Mouse (Mus musculus): ENCODE measurements around the gene Faf2. TPM values are rescaled to one million over a fixed set of nuclear protein-coding genes. Genes with fewer than 3 reads are reported as not detected.

Faf2 gene
- total RNA-seq, 2 experiments from 2014 or later, result 48.4 to 53.1 TPM

GRCm38 (mm10) chr13:54589996-54590951 is 31.3 kb upstream of the Faf2 start, which contains the start of the genes Nop16 and Higd2a:
Gene Nop16 (minus strand): TSS chr13:54590090.
Gene Higd2a (plus strand): TSS chr13:54590207.
- peak; percentile 92 to 96 for DNase-seq (ENCODE audit: extremely low spot score in 1 of 2, low spot score in 2 of 2)
- Histone ChIP-seq H3K4me3 (peak within 1 kb of the TSS; percentile 89), H3K27ac (peak within 1 kb of the TSS; percentile 95)
- TF ChIP-seq CTCF (IDR thresholded peaks at IDR 0.05), result no peak
- intact Hi-C loops (cut with DNase I), result loop anchor here (1.0 to 2.0 kb wide), 4 partner anchors 15 to 31 kb away; partner anchors contain the start of genes Arl10, Cltb and Faf2

- DNase-seq (ENCODE audit: extremely low spot score in 1 of 2, low spot score in 2 of 2), result no peak
- intact Hi-C loops (cut with DNase I), result loop anchor here (2.0 kb wide), 1 partner anchor 19 kb away; the partner anchor contains the start of gene Cltb
- H3K4me3 ChIP-seq, result peak overlapping the region; percentile 89
- TF ChIP-seq CTCF (IDR thresholded peaks at IDR 0.05), result no peak
- no peak overlapping the region for H3K27ac ChIP-seq
These were observed 29.7 kb upstream of the Faf2 start for GRCm38 (mm10) chr13:54591776-54592356.

- no peak for DNase-seq (ENCODE audit: extremely low spot score in 1 of 2, low spot score in 2 of 2)
- intact Hi-C loops (cut with DNase I), result no loop called here
- H3K4me3 ChIP-seq, result no peak overlapping the region
- no peak for TF ChIP-seq CTCF (IDR thresholded peaks at IDR 0.05)
- H3K27ac ChIP-seq, result no peak overlapping the region
These were observed 28.0 kb upstream of the Faf2 start for GRCm38 (mm10) chr13:54593617-54594016.

- intact Hi-C loops (cut with DNase I), result no loop called here
- H3K27ac ChIP-seq, result no peak overlapping the region
These were observed 25.4 kb upstream of the Faf2 start for GRCm38 (mm10) chr13:54596107-54596690.

GRCm38 (mm10) chr13:54596870-54597269 is 24.7 kb upstream of the Faf2 start:
- no peak overlapping the region for H3K27ac ChIP-seq
- no peak for TF ChIP-seq CTCF (IDR thresholded peaks at IDR 0.05)
- DNase-seq (ENCODE audit: extremely low spot score in 1 of 2, low spot score in 2 of 2), result no peak
- no peak overlapping the region for H3K4me3 ChIP-seq
- intact Hi-C loops (cut with DNase I), result no loop called here

More at GRCm38 (mm10) chr13:54596107-54596690, 25.4 kb upstream of the Faf2 start:
- no peak for DNase-seq (ENCODE audit: extremely low spot score in 1 of 2, low spot score in 2 of 2)
- no peak overlapping the region for H3K4me3 ChIP-seq
- no peak for TF ChIP-seq CTCF (IDR thresholded peaks at IDR 0.05)

- intact Hi-C loops (cut with DNase I), result no loop called here
- no peak for TF ChIP-seq CTCF (IDR thresholded peaks at IDR 0.05)
These were observed 22.9 kb upstream of the Faf2 start for GRCm38 (mm10) chr13:54598622-54599143.

GRCm38 (mm10) chr13:54602639-54603111 is 18.9 kb upstream of the Faf2 start:
- DNase-seq (ENCODE audit: extremely low spot score in 1 of 2, low spot score in 2 of 2), result no peak
- intact Hi-C loops (cut with DNase I), result no loop called here
- Histone ChIP-seq H3K4me3 (no peak overlapping the region), H3K27ac (no peak overlapping the region)
- no peak for TF ChIP-seq CTCF (IDR thresholded peaks at IDR 0.05)

More at GRCm38 (mm10) chr13:54598622-54599143, 22.9 kb upstream of the Faf2 start:
- DNase-seq (ENCODE audit: extremely low spot score in 1 of 2, low spot score in 2 of 2), result no peak
- no peak overlapping the region for H3K27ac ChIP-seq
- H3K4me3 ChIP-seq, result no peak overlapping the region

GRCm38 (mm10) chr13:54603501-54603900 is 18.1 kb upstream of the Faf2 start:
- Histone ChIP-seq H3K4me3 (no peak overlapping the region), H3K27ac (no peak overlapping the region)
- DNase-seq (ENCODE audit: extremely low spot score in 1 of 2, low spot score in 2 of 2), result no peak
- intact Hi-C loops (cut with DNase I), result no loop called here
- no peak; the same call in 1 of the 2 replicates for TF ChIP-seq CTCF (IDR thresholded peaks at IDR 0.05)

- no peak for TF ChIP-seq CTCF (IDR thresholded peaks at IDR 0.05)
- DNase-seq (ENCODE audit: extremely low spot score in 1 of 2, low spot score in 2 of 2), result no peak
- intact Hi-C loops (cut with DNase I), result no loop called here
- Histone ChIP-seq H3K4me3 (no peak overlapping the region), H3K27ac (no peak overlapping the region)
These were observed 17.4 kb upstream of the Faf2 start for GRCm38 (mm10) chr13:54604221-54604620.

GRCm38 (mm10) chr13:54605426-54605825 is 16.2 kb upstream of the Faf2 start:
- no peak for DNase-seq (ENCODE audit: extremely low spot score in 1 of 2, low spot score in 2 of 2)
- no peak overlapping the region for H3K4me3 ChIP-seq
- TF ChIP-seq CTCF (IDR thresholded peaks at IDR 0.05), result no peak
- H3K27ac ChIP-seq, result peak overlapping the region; percentile 18; the same call in 1 of the 2 replicates
- intact Hi-C loops (cut with DNase I), result no loop called here

GRCm38 (mm10) chr13:54607204-54607603 is 14.4 kb upstream of the Faf2 start:
- intact Hi-C loops (cut with DNase I), result no loop called here
- no peak for TF ChIP-seq CTCF (IDR thresholded peaks at IDR 0.05)
- Histone ChIP-seq H3K4me3 (no peak overlapping the region), H3K27ac (no peak overlapping the region)
- no peak for DNase-seq (ENCODE audit: extremely low spot score in 1 of 2, low spot score in 2 of 2)

All from left cerebral cortex, adult 2 months (tissue).